In genomic region chr7:25076663-25077413, GRCm38 (mm10) we compare ENCODE assay signal across 7 mouse cellular contexts. TPM values are rescaled to one million over a fixed set of nuclear protein-coding genes. Genes with fewer than 3 reads are reported as not detected.
A peak's percentile ranks its signal among the peaks of the same experiment; 100 is the strongest.
DNase-seq lines count a peak whose midpoint lies in the region; ATAC-seq and TF ChIP-seq lines count a peak whose summit lies in the region.

No protein-coding gene starts in this region.

- peak overlapping the region; percentile 77 for H3K9ac ChIP-seq in intestine, postnatal 0 days (ENCODE audit: low read depth, low read length)
- peak overlapping the region; percentile 95 for H3K9ac ChIP-seq in midbrain, embryonic 12.5 days (replicated peaks)

- TF ChIP-seq POLR2A in small intestine, adult 2 months (IDR thresholded peaks at IDR 0.05; ENCODE audit: low read depth, low read length): peak; percentile 89

- H3K9me3 ChIP-seq in embryonic facial prominence, embryonic 10.5 days: no peaks in the 10 kb centered on the region
- no peaks in the 10 kb centered on the region for H3K9me3 ChIP-seq in intestine, postnatal 0 days (ENCODE audit: control insufficient read depth)
- H3K9me3 ChIP-seq in midbrain, embryonic 12.5 days: no peaks in the 10 kb centered on the region

- peaks cover 55% of the 10 kb centered on the region for H3K4me1 ChIP-seq in embryonic facial prominence, embryonic 10.5 days
- H3K4me1 ChIP-seq in intestine, postnatal 0 days (replicated peaks; ENCODE audit: control insufficient read depth, insufficient read depth, low read length): peaks cover 14% of the 10 kb centered on the region
- peaks cover 50% of the 10 kb centered on the region for H3K4me1 ChIP-seq in midbrain, embryonic 12.5 days
- peaks cover 8% of the 10 kb centered on the region for H3K4me1 ChIP-seq in small intestine, adult 2 months (ENCODE audit: control insufficient read depth, insufficient read depth, insufficient read length, low read length)

- under 1% methylated on average over 56 of the region's 56 CpGs for WGBS in embryonic facial prominence, embryonic 10.5 days
- under 1% methylated on average over 49 of the region's 56 CpGs for WGBS in intestine, postnatal 0 days
- under 1% methylated on average over 56 of the region's 56 CpGs for WGBS in midbrain, embryonic 12.5 days
- WGBS in small intestine, adult 2 months: under 1% methylated on average over 56 of the region's 56 CpGs

- peak; percentile 99 for ATAC-seq in intestine, postnatal 0 days
- peak; percentile 96 for ATAC-seq in midbrain, embryonic 12.5 days (ENCODE audit: low FRiP score, low read depth)

- H3K27me3 ChIP-seq in embryonic facial prominence, embryonic 10.5 days (replicated peaks; ENCODE audit: low read depth, poor library complexity, severe bottlenecking): no peaks in the 10 kb centered on the region
- H3K27me3 ChIP-seq in intestine, postnatal 0 days (replicated peaks; ENCODE audit: control insufficient read depth, insufficient read depth, low read length): no peaks in the 10 kb centered on the region
- no peaks in the 10 kb centered on the region for H3K27me3 ChIP-seq in midbrain, embryonic 12.5 days
- H3K27me3 ChIP-seq in small intestine, adult 2 months (ENCODE audit: control insufficient read depth, insufficient read depth, low read length): 0 out of 2 replicates have a peak, but pooled peaks cover 2% of the 10 kb centered on the region

- peak overlapping the region; percentile 79 for H3K4me3 ChIP-seq in embryonic facial prominence, embryonic 10.5 days
- H3K4me3 ChIP-seq in intestine, postnatal 0 days (ENCODE audit: low read depth, low read length): peak overlapping the region; percentile 61
- H3K4me3 ChIP-seq in midbrain, embryonic 12.5 days: peak overlapping the region; percentile 94
- peak overlapping the region; percentile 75 for H3K4me3 ChIP-seq in small intestine, adult 2 months (ENCODE audit: low read depth, low read length)

- peaks cover 32% of the 10 kb centered on the region for H3K36me3 ChIP-seq in embryonic facial prominence, embryonic 10.5 days (replicated peaks)
- peaks cover 24% of the 10 kb centered on the region for H3K36me3 ChIP-seq in intestine, postnatal 0 days (ENCODE audit: control insufficient read depth, insufficient read depth)
- H3K36me3 ChIP-seq in midbrain, embryonic 12.5 days: peaks cover 26% of the 10 kb centered on the region
- peaks cover 23% of the 10 kb centered on the region for H3K36me3 ChIP-seq in small intestine, adult 2 months (ENCODE audit: control insufficient read depth, insufficient read depth, low read length)

- TF ChIP-seq CTCF in intestine, postnatal 0 days (IDR thresholded peaks at IDR 0.05; ENCODE audit: low read depth): peak; percentile 26
- TF ChIP-seq CTCF in small intestine, adult 2 months (IDR thresholded peaks at IDR 0.05; ENCODE audit: extremely low read depth, insufficient read length, insufficient replicate concordance, low read depth, low read length): no peak

- intact Hi-C loops in left cerebral cortex, postnatal 4 days (cut with DNase I): no loop called here

- peak overlapping the region; percentile 94 for H3K27ac ChIP-seq in embryonic facial prominence, embryonic 10.5 days (replicated peaks)
- peak overlapping the region; percentile 84 for H3K27ac ChIP-seq in intestine, postnatal 0 days (ENCODE audit: low read depth, low read length)
- peak overlapping the region; percentile 97 for H3K27ac ChIP-seq in midbrain, embryonic 12.5 days (replicated peaks)
- peak overlapping the region; percentile 86 for H3K27ac ChIP-seq in small intestine, adult 2 months (ENCODE audit: insufficient read depth, low read depth, low read length)

- peak; percentile 97 for DNase-seq in adrenal gland, postnatal 10 days
- DNase-seq in embryonic facial prominence, embryonic 10.5 days (ENCODE audit: low spot score): peak; percentile 98
- DNase-seq in gonadal fat pad, adult 2 months (ENCODE audit: low read depth): peak; percentile 94
- DNase-seq in left cerebral cortex, postnatal 4 days: peak; percentile 98

- H3K4me2 ChIP-seq in intestine, postnatal 0 days (replicated peaks; ENCODE audit: low read depth): peak overlapping the region; percentile 68
- H3K4me2 ChIP-seq in midbrain, embryonic 12.5 days (replicated peaks): peak overlapping the region; percentile 80

RNA-seq across cellular contexts. Expression of gene Zfp574, which starts 4.5 kb away (rescaled TPM):
- total RNA-seq in adrenal gland, postnatal 10 days (2021): 10 to 100 TPM; 18.3 to 18.5 TPM
- polyA plus RNA-seq in embryonic facial prominence, embryonic 10.5 days (2016; fragmentation: Nextera tagmentation; extraction: Ambion mirVana): 44.4 and 45.8 TPM in 2 replicates
- 15.9 and 21.7 TPM in 2 replicates for polyA plus RNA-seq in gonadal fat pad, adult 2 months (2012; rRNA removed)
- polyA plus RNA-seq in intestine, postnatal 0 days (2015; fragmentation: Nextera tagmentation; extraction: Ambion mirVana): 11.6 and 12.1 TPM in 2 replicates
- total RNA-seq in left cerebral cortex, postnatal 4 days (2021): 10 to 100 TPM; 25.2 to 26.9 TPM
- polyA plus RNA-seq in midbrain, embryonic 12.5 days (2016; fragmentation: Nextera tagmentation; extraction: Ambion mirVana): 42.2 and 42.8 TPM in 2 replicates
- 17.4 and 37.9 TPM in 2 replicates for polyA plus RNA-seq in small intestine, adult 2 months (2012; rRNA removed)

RNA-seq across cellular contexts. Expression of gene Grik5, which starts 4.7 kb away (rescaled TPM):
- total RNA-seq in adrenal gland, postnatal 10 days (2021): 10 to 100 TPM; 16.1 to 25.3 TPM
- 4.5 and 5.1 TPM in 2 replicates for polyA plus RNA-seq in embryonic facial prominence, embryonic 10.5 days (2016; fragmentation: Nextera tagmentation; extraction: Ambion mirVana)
- 15.1 and 15.7 TPM in 2 replicates for polyA plus RNA-seq in gonadal fat pad, adult 2 months (2012; rRNA removed)
- polyA plus RNA-seq in intestine, postnatal 0 days (2015; fragmentation: Nextera tagmentation; extraction: Ambion mirVana): 1.3 TPM in 2 replicates
- 100 to 1,000 TPM; 204 to 219 TPM for total RNA-seq in left cerebral cortex, postnatal 4 days (2021)
- polyA plus RNA-seq in midbrain, embryonic 12.5 days (2016; fragmentation: Nextera tagmentation; extraction: Ambion mirVana): 14.9 and 18.1 TPM in 2 replicates
- polyA plus RNA-seq in small intestine, adult 2 months (2012; rRNA removed): 11.2 and 17.7 TPM in 2 replicates

Comparison
In these comparisons a context has a peak if more than half of its experiments do, and no peak if none do; other contexts are left out.
1. Peak in every context shown above with its lines: DNase-seq, ATAC-seq, H3K4me3 ChIP-seq and H3K27ac ChIP-seq.